Mouse (Mus musculus): ENCODE measurements at regions not wholly inside any gene's neighbourhood (a gene's known extent, or its start where the extent isn't known, plus 50 kb on each side); places are given as distances from the start of the nearest gene placed in this dataset.

GRCm38 (mm10) chr4:87566616-87567015 lies 336.3 kb upstream of the Slc24a2 start:
- DNase-seq (ENCODE audit: low spot score): no peak

- DNase-seq (ENCODE audit: low spot score): no peak
Observed at GRCm38 (mm10) chr4:87554912-87555311, 324.6 kb upstream of the Slc24a2 start.

Measured in urinary bladder, adult 2 months (tissue).